Mouse (Mus musculus): ENCODE results near the gene Unc13d. TPM values are rescaled to one million over a fixed set of nuclear protein-coding genes. Genes with fewer than 3 reads are reported as not detected.

Unc13d gene
- polyA plus RNA-seq, 1 experiment from 2014 or later: 2.0 TPM

- 65% methylated on average over 18 of the region's 23 CpGs for WGBS
- Histone ChIP-seq H3K27ac (replicated peaks; ENCODE audit: low read depth, low read length) (no peak overlapping the region), H3K9ac (ENCODE audit: low read depth, low read length) (no peak overlapping the region), H3K4me3 (ENCODE audit: low read depth, low read length) (no peak overlapping the region), H3K9me3 (ENCODE audit: control insufficient read depth, low read length) (no peaks in the 10 kb centered on the region), H3K4me2 (ENCODE audit: low read depth, low read length) (no peak overlapping the region), H3K4me1 (ENCODE audit: control insufficient read depth, insufficient read depth, low read length) (no peaks in the 10 kb centered on the region), H3K27me3 (replicated peaks; ENCODE audit: control insufficient read depth, insufficient read depth, low read length) (no peaks in the 10 kb centered on the region), H3K36me3 (ENCODE audit: control insufficient read depth, insufficient read depth, low read length) (peaks cover 28% of the 10 kb centered on the region; the same call in 1 of the 2 replicates)
- DNase-seq (ENCODE audit: low spot score) (no peak), ATAC-seq (ENCODE audit: low read depth) (no peak)
Observed at GRCm38 (mm10) chr11:116064187-116064867, 13.4 kb downstream of the Unc13d start.

- ATAC-seq (ENCODE audit: low read depth) (no peak), DNase-seq (ENCODE audit: low spot score) (no peak)
- Histone ChIP-seq H3K9ac (ENCODE audit: low read depth, low read length) (no peak overlapping the region), H3K9me3 (ENCODE audit: control insufficient read depth, low read length) (no peaks in the 10 kb centered on the region), H3K36me3 (ENCODE audit: control insufficient read depth, insufficient read depth, low read length) (peaks cover 36% of the 10 kb centered on the region; the same call in 1 of the 2 replicates), H3K27ac (replicated peaks; ENCODE audit: low read depth, low read length) (no peak overlapping the region), H3K4me3 (ENCODE audit: low read depth, low read length) (no peak overlapping the region), H3K27me3 (replicated peaks; ENCODE audit: control insufficient read depth, insufficient read depth, low read length) (no peaks in the 10 kb centered on the region), H3K4me1 (ENCODE audit: control insufficient read depth, insufficient read depth, low read length) (no peaks in the 10 kb centered on the region), H3K4me2 (ENCODE audit: low read depth, low read length) (no peak overlapping the region)
- 67% methylated on average over 13 of the region's 13 CpGs for WGBS
Observed at GRCm38 (mm10) chr11:116063562-116063961, 14.2 kb downstream of the Unc13d start.

- Histone ChIP-seq H3K4me3 (ENCODE audit: low read depth, low read length) (no peak overlapping the region), H3K36me3 (ENCODE audit: control insufficient read depth, insufficient read depth, low read length) (peaks cover 45% of the 10 kb centered on the region), H3K4me2 (ENCODE audit: low read depth, low read length) (no peak overlapping the region), H3K9me3 (ENCODE audit: control insufficient read depth, low read length) (no peaks in the 10 kb centered on the region), H3K4me1 (ENCODE audit: control insufficient read depth, insufficient read depth, low read length) (no peaks in the 10 kb centered on the region), H3K9ac (ENCODE audit: low read depth, low read length) (no peak overlapping the region), H3K27me3 (replicated peaks; ENCODE audit: control insufficient read depth, insufficient read depth, low read length) (no peaks in the 10 kb centered on the region), H3K27ac (replicated peaks; ENCODE audit: low read depth, low read length) (no peak overlapping the region)
- 57% methylated on average over 7 of the region's 8 CpGs for WGBS
- DNase-seq (ENCODE audit: low spot score): no peak
- ATAC-seq (ENCODE audit: low read depth): no peak
Observed at GRCm38 (mm10) chr11:116062521-116062920, 15.2 kb downstream of the Unc13d start.

DNA sequence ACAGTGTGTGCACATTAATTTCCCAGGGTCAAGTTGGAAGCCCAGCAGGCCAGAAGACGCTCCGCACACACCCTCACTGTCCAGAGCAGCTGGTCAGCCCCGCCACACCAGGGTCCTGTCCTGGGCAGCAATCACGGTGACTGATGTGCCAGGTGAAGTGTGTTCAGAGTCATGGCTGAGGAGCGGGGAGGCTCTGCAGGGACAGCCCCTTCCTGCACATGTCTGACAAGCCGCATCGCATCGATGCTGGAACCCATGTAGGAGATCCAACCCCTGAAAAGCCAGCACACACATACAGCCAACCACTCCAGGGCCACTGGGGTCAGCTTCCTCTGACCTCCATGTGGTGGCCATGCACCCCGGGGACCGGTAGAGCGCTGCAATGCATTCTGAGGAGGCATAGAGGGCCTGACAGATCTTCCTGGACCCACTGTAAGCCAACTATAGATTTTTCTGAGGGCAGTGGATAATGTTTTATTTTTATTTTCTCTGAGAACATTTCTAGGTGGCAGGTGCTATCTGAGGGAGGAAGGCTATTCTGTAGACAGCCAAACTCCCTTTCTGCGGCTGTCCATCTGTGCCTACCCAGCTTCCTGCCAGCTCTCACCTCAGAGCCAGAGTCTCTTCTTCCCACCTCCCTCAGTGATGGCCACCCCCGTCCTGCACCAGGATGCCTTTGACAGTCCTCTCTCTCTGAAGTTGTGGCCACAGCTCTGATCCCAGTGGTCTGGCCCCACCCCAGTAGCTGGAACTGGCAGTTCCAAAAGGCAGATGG lies 15.9 kb downstream of the Unc13d start:
- Histone ChIP-seq H3K9ac (ENCODE audit: low read depth, low read length) (no peak overlapping the region), H3K27ac (replicated peaks; ENCODE audit: low read depth, low read length) (no peak overlapping the region), H3K9me3 (ENCODE audit: control insufficient read depth, low read length) (no peaks in the 10 kb centered on the region), H3K27me3 (replicated peaks; ENCODE audit: control insufficient read depth, insufficient read depth, low read length) (no peaks in the 10 kb centered on the region), H3K36me3 (ENCODE audit: control insufficient read depth, insufficient read depth, low read length) (peaks cover 52% of the 10 kb centered on the region), H3K4me1 (ENCODE audit: control insufficient read depth, insufficient read depth, low read length) (no peaks in the 10 kb centered on the region), H3K4me2 (ENCODE audit: low read depth, low read length) (no peak overlapping the region), H3K4me3 (ENCODE audit: low read depth, low read length) (no peak overlapping the region)
- WGBS: 88% methylated on average over 13 of the region's 13 CpGs
- no peak for ATAC-seq (ENCODE audit: low read depth)
- DNase-seq (ENCODE audit: low spot score): no peak

GRCm38 (mm10) chr11:116060596-116060995 lies 17.2 kb downstream of the Unc13d start:
- no peak for ATAC-seq (ENCODE audit: low read depth)
- Histone ChIP-seq H3K27ac (replicated peaks; ENCODE audit: low read depth, low read length) (no peak overlapping the region), H3K9ac (ENCODE audit: low read depth, low read length) (peak overlapping the region; percentile 30; the same call in 1 of the 2 replicates), H3K27me3 (replicated peaks; ENCODE audit: control insufficient read depth, insufficient read depth, low read length) (no peaks in the 10 kb centered on the region), H3K4me2 (ENCODE audit: low read depth, low read length) (no peak overlapping the region), H3K36me3 (ENCODE audit: control insufficient read depth, insufficient read depth, low read length) (peaks cover 65% of the 10 kb centered on the region), H3K4me1 (ENCODE audit: control insufficient read depth, insufficient read depth, low read length) (no peaks in the 10 kb centered on the region), H3K4me3 (ENCODE audit: low read depth, low read length) (no peak overlapping the region), H3K9me3 (ENCODE audit: control insufficient read depth, low read length) (no peaks in the 10 kb centered on the region)
- 76% methylated on average over 9 of the region's 9 CpGs for WGBS
- DNase-seq (ENCODE audit: low spot score): no peak

DNA sequence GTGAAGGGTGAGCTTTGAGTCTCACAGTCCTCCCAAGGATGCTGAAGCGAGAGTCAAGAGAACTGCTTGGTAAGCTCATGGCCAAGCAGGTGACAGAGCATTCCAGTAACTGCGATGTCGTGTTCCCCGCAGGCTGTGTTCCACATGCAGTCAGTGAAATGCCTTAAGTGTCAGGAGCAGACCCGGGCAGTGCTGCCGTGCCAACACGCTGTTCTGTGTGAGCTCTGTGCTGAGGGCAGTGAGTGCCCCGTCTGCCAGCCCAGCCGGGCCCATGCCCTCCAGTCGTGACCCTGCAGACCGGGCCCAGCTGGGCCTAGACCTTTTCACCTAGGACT lies 18.1 kb downstream of the Unc13d start:
- Histone ChIP-seq H3K9me3 (ENCODE audit: control insufficient read depth, low read length) (no peaks in the 10 kb centered on the region), H3K27ac (replicated peaks; ENCODE audit: low read depth, low read length) (no peak overlapping the region), H3K9ac (ENCODE audit: low read depth, low read length) (no peak overlapping the region), H3K4me3 (ENCODE audit: low read depth, low read length) (no peak overlapping the region), H3K4me2 (ENCODE audit: low read depth, low read length) (no peak overlapping the region), H3K4me1 (ENCODE audit: control insufficient read depth, insufficient read depth, low read length) (no peaks in the 10 kb centered on the region), H3K36me3 (ENCODE audit: control insufficient read depth, insufficient read depth, low read length) (peaks cover 74% of the 10 kb centered on the region), H3K27me3 (replicated peaks; ENCODE audit: control insufficient read depth, insufficient read depth, low read length) (no peaks in the 10 kb centered on the region)
- ATAC-seq (ENCODE audit: low read depth) (no peak), DNase-seq (ENCODE audit: low spot score) (no peak)
- WGBS: 93% methylated on average over 11 of the region's 11 CpGs

DNA sequence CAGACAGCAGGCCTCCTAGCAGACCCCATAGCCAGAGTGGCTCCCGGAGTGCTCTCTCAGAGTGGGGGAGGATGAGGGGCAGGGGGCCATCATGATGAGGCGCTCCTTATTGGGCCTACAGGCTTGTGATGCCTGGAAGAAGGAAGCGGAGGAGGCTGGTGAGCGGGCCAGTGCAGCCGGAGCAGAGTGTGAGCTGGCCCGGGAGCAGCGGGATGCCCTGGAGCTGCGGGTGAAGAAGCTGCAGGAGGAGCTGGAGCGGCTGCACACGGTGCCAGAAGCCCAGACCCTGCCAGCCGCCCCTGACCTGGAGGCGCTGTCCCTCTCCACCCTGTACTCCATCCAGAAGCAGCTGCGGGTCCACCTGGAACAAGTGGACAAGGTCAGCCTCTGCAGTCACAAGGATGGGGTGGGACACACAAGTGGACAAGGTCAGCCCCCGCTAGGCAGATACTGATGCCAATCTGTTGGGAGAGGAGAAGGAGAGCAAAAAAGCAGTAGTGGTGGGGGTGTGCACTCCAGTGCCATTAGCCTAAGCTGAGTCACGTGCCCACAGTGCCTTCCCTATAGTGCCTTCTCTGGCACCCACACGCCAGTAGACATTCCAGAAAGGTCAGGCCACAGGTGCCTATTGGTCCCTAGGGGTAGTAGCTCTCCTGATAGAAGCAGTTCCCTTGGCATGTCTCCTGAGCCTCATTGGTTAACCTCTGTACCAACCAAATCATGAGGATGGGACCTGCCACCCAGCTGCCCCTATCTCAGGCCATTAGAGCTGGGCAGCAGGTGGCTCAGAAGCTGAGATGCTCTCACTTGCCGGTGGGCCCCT lies 18.7 kb downstream of the Unc13d start:
- 94% methylated on average over 16 of the region's 17 CpGs for WGBS
- no peak overlapping the region for H3K9ac ChIP-seq (ENCODE audit: low read depth, low read length)
- H3K4me3 ChIP-seq (ENCODE audit: low read depth, low read length): no peak overlapping the region
- no peaks in the 10 kb centered on the region for H3K27me3 ChIP-seq (replicated peaks; ENCODE audit: control insufficient read depth, insufficient read depth, low read length)
- H3K27ac ChIP-seq (replicated peaks; ENCODE audit: low read depth, low read length): no peak overlapping the region
- H3K4me1 ChIP-seq (ENCODE audit: control insufficient read depth, insufficient read depth, low read length): no peaks in the 10 kb centered on the region
- H3K36me3 ChIP-seq (ENCODE audit: control insufficient read depth, insufficient read depth, low read length): peaks cover 80% of the 10 kb centered on the region
- no peak overlapping the region for H3K4me2 ChIP-seq (ENCODE audit: low read depth, low read length)
- H3K9me3 ChIP-seq (ENCODE audit: control insufficient read depth, low read length): no peaks in the 10 kb centered on the region
- ATAC-seq (ENCODE audit: low read depth): no peak
- DNase-seq (ENCODE audit: low spot score): no peak

GRCm38 (mm10) chr11:116058022-116058614 lies 19.6 kb downstream of the Unc13d start:
- ATAC-seq (ENCODE audit: low read depth): peak; percentile 14; the same call in 1 of the 2 replicates
- Histone ChIP-seq H3K9me3 (ENCODE audit: control insufficient read depth, low read length) (no peaks in the 10 kb centered on the region), H3K4me3 (ENCODE audit: low read depth, low read length) (no peak overlapping the region), H3K27ac (replicated peaks; ENCODE audit: low read depth, low read length) (no peak overlapping the region), H3K36me3 (ENCODE audit: control insufficient read depth, insufficient read depth, low read length) (peaks cover 89% of the 10 kb centered on the region), H3K4me2 (ENCODE audit: low read depth, low read length) (no peak overlapping the region), H3K9ac (ENCODE audit: low read depth, low read length) (no peak overlapping the region), H3K27me3 (replicated peaks; ENCODE audit: control insufficient read depth, insufficient read depth, low read length) (no peaks in the 10 kb centered on the region), H3K4me1 (ENCODE audit: control insufficient read depth, insufficient read depth, low read length) (no peaks in the 10 kb centered on the region)
- WGBS: 63% methylated on average over 10 of the region's 12 CpGs
- DNase-seq (ENCODE audit: low spot score): peak; percentile 30
